Mouse (Mus musculus): Measurements from ENCODE around the gene Emc9.

GRCm38 (mm10) chr14:55581981-55582681 lies 3.0 kb downstream of the Emc9 start:
- TF ChIP-seq CTCF (IDR thresholded peaks at IDR 0.05; ENCODE audit: extremely low read depth, insufficient read length, insufficient replicate concordance, low read depth, low read length), result peak; percentile 72; the same call in 1 of the 2 replicates
- no peak for TF ChIP-seq POLR2A (IDR thresholded peaks at IDR 0.05; ENCODE audit: low read depth, low read length)
